ENCODE assay signal across 8 mouse cellular contexts in genomic region chr5:112182775-112183174, GRCm38 (mm10).
DNase-seq lines count a peak whose midpoint lies in the region; ATAC-seq and TF ChIP-seq lines count a peak whose summit lies in the region.

No protein-coding gene starts in this region.

- ATAC-seq in hindbrain, embryonic 13.5 days (ENCODE audit: low FRiP score), result no peak

- peak; percentile 26; the same call in 1 of the 2 replicates for TF ChIP-seq CTCF in spleen, adult 2 months (IDR thresholded peaks at IDR 0.05; ENCODE audit: extremely low read depth, insufficient read depth, insufficient read length, insufficient replicate concordance)

- H3K9me3 ChIP-seq in hindbrain, embryonic 10.5 days, result no peaks in the 10 kb centered on the region
- no peaks in the 10 kb centered on the region for H3K9me3 ChIP-seq in hindbrain, embryonic 13.5 days

- WGBS in hindbrain, embryonic 10.5 days, result 37% methylated on average over 8 of the region's 8 CpGs
- WGBS in hindbrain, embryonic 13.5 days, result 34% methylated on average over 8 of the region's 8 CpGs
- WGBS in spleen, adult 2 months, result 49% methylated on average over 8 of the region's 8 CpGs

- H3K4me3 ChIP-seq in hindbrain, embryonic 10.5 days, result no peak overlapping the region
- H3K4me3 ChIP-seq in hindbrain, embryonic 13.5 days, result no peak overlapping the region
- no peak overlapping the region for H3K4me3 ChIP-seq in spleen, adult 2 months (ENCODE audit: extremely low read depth, insufficient read depth, insufficient read length)

- TF ChIP-seq POLR2A in spleen, adult 2 months (IDR thresholded peaks at IDR 0.05; ENCODE audit: low read depth, low read length), result no peak

- no peak overlapping the region for H3K4me2 ChIP-seq in hindbrain, embryonic 13.5 days

- peak; percentile 57 for DNase-seq in hindbrain, embryonic 10.5 days (ENCODE audit: low spot score)
- DNase-seq in spleen, adult 2 months (ENCODE audit: low read depth in 1 of 2, low spot score in 2 of 2), result no peak
- DNase-seq in spleen, postnatal 4 days (ENCODE audit: low spot score in 2 of 2), result no peak
- peak; percentile 59 for DNase-seq in embryo, embryonic 11 days
- DNase-seq in lung, postnatal 10 days, result peak; percentile 30
- DNase-seq in urinary bladder, postnatal 14 days (ENCODE audit: low spot score), result no peak
- no peak for DNase-seq in ovary, adult 18-20 months (ENCODE audit: low spot score)

- no peak overlapping the region for H3K9ac ChIP-seq in hindbrain, embryonic 13.5 days

- H3K36me3 ChIP-seq in hindbrain, embryonic 10.5 days, result no peaks in the 10 kb centered on the region
- no peaks in the 10 kb centered on the region for H3K36me3 ChIP-seq in hindbrain, embryonic 13.5 days
- H3K36me3 ChIP-seq in spleen, adult 2 months (ENCODE audit: control insufficient read depth, insufficient read depth, low read length), result no peaks in the 10 kb centered on the region

- H3K27me3 ChIP-seq in hindbrain, embryonic 10.5 days (ENCODE audit: insufficient read depth, poor library complexity, severe bottlenecking), result peaks cover 13% of the 10 kb centered on the region
- H3K27me3 ChIP-seq in hindbrain, embryonic 13.5 days, result 0 out of 2 replicates have a peak, but pooled peaks cover 17% of the 10 kb centered on the region
- no peaks in the 10 kb centered on the region for H3K27me3 ChIP-seq in spleen, adult 2 months (ENCODE audit: control insufficient read depth, insufficient read depth, low read length)

- H3K4me1 ChIP-seq in hindbrain, embryonic 10.5 days (replicated peaks), result peaks cover 46% of the 10 kb centered on the region
- H3K4me1 ChIP-seq in hindbrain, embryonic 13.5 days (replicated peaks), result peaks cover 15% of the 10 kb centered on the region
- no peaks in the 10 kb centered on the region for H3K4me1 ChIP-seq in spleen, adult 2 months (ENCODE audit: control insufficient read depth, insufficient read depth, insufficient read length)

- H3K27ac ChIP-seq in hindbrain, embryonic 10.5 days, result 0 out of 2 replicates have a peak overlapping the region, but pooled peaks have one; percentile 6
- no peak overlapping the region for H3K27ac ChIP-seq in hindbrain, embryonic 13.5 days
- H3K27ac ChIP-seq in spleen, adult 2 months (ENCODE audit: insufficient read depth, low read length), result no peak overlapping the region

Comparison
In these comparisons a context has a peak if more than half of its experiments do, and no peak if none do; other contexts are left out.
1. DNase-seq: peak in hindbrain, embryonic 10.5 days (single experiment), embryo, embryonic 11 days (single experiment) and lung, postnatal 10 days (single experiment); none in spleen, adult 2 months (0 of 2), spleen, postnatal 4 days (0 of 2), urinary bladder, postnatal 14 days (single experiment) and ovary, adult 18-20 months (single experiment).